Mouse (Mus musculus) retina, adult 2 months (tissue): ENCODE results near the gene Slc30a1.

Experiments
- DNase-seq: peaks from one replicate; pipeline ENCODE4 v3.0.0-alpha.2; 2012; ENCODE audit warnings: low read depth, low spot score

Slc30a1 gene

GRCm38 (mm10) chr1:191945341-191945740, 38.8 kb downstream of the Slc30a1 start:
- no peak for DNase-seq

- no peak for DNase-seq
Observed at GRCm38 (mm10) chr1:191945756-191946155, 39.2 kb downstream of the Slc30a1 start.

- DNase-seq = no peak
Observed at GRCm38 (mm10) chr1:191946261-191946660, 39.7 kb downstream of the Slc30a1 start.

GRCm38 (mm10) chr1:191946835-191947234, 40.3 kb downstream of the Slc30a1 start:
- no peak for DNase-seq

- no peak for DNase-seq
Observed at GRCm38 (mm10) chr1:191947796-191948195, 41.2 kb downstream of the Slc30a1 start.

- no peak for DNase-seq
Observed at GRCm38 (mm10) chr1:191948600-191948999, 42.0 kb downstream of the Slc30a1 start.

- DNase-seq = no peak
Observed at GRCm38 (mm10) chr1:191950611-191951010, 44.0 kb downstream of the Slc30a1 start.

GRCm38 (mm10) chr1:191952733-191953335, 46.3 kb downstream of the Slc30a1 start:
- no peak for DNase-seq

- DNase-seq = no peak
Observed at GRCm38 (mm10) chr1:191955101-191955500, 48.5 kb downstream of the Slc30a1 start.

- DNase-seq = no peak
Observed at GRCm38 (mm10) chr1:191956261-191956660, 49.7 kb downstream of the Slc30a1 start.

- no peak for DNase-seq
Observed at GRCm38 (mm10) chr1:191956871-191957270, 50.3 kb downstream of the Slc30a1 start.

GRCm38 (mm10) chr1:191957321-191957720, 50.8 kb downstream of the Slc30a1 start:
- DNase-seq = no peak

- DNase-seq = no peak
Observed at GRCm38 (mm10) chr1:191960946-191961345, 54.4 kb downstream of the Slc30a1 start.
